Mouse (Mus musculus) heart, adult 8-10 months (tissue): ENCODE data around the gene Ssxa1. TPM values are rescaled to one million over a fixed set of nuclear protein-coding genes. Genes with fewer than 3 reads are reported as not detected.
"Not testable (repeated sequence)": the region's sequence is repeated elsewhere in the genome, so short reads cannot be mapped to it uniquely, and the experiment has no call there.

Experiments
- DNase-seq: peaks from one replicate; pipeline ENCODE4 v3.0.0; 2022; ENCODE audit warnings: low spot score
- total RNA-seq, 4 experiments: library from RNA; stranded (reverse); gene quantifications; 2 replicates each; pipeline ENCODE4 v1.2.4; 2022

The Ssxa1 gene
- total RNA-seq = not detected

DNA sequence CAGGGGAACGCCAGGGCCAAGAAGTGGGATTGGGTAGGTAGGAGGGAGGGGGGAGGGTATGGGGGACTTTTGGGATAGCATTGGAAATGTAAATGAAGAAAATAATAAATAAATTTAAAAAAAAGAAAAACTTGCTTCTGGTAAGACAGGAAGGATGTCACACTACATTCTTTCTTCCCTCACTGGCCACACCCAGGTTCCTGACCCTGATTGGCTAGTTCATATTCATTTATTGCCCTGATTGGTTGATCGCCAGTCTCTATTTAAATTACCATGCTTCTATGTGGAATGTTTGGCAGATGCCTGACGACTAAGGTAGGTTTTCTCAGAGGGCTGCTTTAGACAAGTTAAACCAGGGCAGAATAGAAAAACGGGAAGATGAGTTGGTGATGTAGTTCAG lies at the start of gene Ssxa1:
Gene Ssxa1 (plus strand): TSS at position 301 of the 400 bp plus-strand sequence.
- no peak for DNase-seq

DNA sequence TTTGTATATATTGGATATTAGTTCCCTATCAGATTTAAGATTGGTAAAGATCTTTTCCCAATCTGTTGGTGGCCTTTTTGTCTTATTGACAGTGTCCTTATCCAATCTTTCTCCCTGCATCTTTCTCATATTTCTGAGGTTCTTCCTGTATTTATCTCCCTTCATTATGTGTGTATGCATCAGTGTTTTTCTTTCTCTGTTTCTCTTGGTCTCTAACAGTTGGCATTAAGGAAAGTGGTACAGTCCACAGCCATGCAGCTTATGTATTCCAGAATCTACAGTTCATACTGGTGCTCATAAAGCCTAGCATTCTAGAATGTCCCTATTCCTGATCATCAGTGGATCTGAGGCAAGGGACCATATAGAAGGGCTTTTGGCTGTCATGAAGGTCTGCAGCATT lies 47.5 kb upstream of the Ssxa1 start, which contains the start of gene Spaca5:
Gene Spaca5 (plus strand): TSS at position 301 of the 400 bp plus-strand sequence.
- DNase-seq = no peak

DNA sequence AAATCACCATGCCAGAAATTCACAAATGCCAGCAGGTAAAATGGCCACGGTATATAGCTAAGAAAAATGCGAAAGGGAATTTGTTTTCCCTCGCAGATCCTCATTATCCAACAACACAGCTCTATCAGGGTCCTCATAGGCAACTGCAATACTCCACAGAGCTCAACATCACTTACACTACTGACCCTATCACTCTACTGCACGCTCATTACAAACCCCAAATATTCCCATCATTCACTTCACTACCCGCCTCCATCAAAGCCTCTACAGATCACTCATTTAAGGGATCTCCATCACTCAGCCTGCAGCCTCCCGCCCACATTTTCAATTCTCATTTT lies 27.0 kb upstream of the Ssxa1 start:
- DNase-seq = no peak

DNA sequence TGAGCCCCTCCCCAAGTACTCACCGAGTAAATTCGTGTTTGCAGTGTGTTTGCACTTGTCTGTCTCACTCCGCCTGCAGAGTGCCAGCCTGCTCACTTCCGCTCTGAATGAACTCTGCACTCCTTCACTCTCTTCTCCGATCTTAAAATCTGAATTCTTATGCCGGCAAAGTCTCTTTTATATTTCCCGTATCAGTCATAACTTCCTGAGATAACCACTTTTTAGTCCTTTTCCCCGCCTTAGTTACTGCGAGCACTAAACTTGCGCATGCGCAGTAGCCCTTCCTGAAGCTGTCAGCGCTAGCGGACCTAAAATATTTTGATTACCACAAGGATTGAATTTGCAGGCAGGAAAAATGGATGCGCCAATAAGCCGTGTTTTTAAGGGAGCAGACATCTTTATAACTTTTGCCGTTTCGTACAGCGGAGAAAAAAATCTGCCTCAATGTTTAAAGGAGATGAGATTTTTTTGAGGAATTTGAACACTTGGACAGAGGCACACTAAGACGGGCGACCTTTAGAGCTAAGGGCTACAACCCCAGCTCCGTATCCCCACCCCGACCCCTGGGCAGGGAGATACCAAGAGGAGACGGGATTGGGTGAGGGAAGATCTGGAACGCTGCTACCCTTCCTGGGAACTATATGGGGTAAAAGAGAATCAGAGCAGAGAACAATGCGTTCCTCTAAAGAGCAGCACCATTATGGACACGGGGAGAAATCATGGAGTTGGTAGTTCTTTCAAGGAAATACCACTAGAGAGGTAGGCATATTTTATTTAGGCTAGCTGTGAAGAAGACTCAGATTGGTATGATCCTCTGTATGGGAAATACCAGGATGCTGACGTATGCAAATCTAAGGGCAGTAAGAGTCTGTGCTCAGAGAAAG lies 26.4 kb upstream of the Ssxa1 start, which contains the start of gene Zfp300:
Gene Zfp300 (minus strand): TSS at position 545 of the 884 bp plus-strand sequence.
- DNase-seq = peak; percentile 61

DNA sequence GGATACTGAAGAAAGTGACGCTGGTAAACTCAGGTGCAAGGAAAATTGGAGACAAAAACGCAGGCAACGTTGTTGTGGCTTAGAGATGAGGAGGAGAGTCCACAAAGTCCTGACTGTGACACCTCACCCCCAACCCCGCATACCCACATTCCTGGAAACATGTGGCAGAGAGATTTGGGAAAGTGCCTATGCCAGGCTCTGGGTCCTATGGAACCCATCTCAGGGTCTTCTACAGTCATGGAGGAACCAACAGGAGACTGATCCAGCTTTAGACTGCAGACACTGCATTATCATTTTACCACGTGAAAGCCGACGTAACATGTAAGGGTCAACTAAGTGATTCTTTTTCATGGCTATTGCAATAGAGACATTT lies 25.8 kb upstream of the Ssxa1 start:
- no peak for DNase-seq

DNA sequence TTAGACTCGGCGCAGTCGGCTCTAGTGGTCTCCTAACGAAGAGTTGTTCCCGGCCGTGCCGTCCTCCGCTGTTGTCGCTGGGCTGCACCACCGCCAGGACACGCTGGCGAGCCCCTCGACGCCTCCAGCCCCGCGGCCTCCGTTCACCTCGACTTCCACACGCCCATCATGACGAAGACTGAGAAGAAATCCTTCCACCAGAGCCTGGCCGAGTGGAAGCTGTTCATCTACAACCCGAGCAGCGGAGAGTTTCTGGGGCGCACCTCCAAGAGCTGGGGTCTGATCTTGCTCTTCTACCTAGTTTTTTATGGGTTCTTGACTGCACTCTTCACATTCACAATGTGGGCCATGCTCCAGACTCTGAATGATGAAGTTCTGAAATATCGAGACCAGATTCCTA lies 31.1 kb downstream of the Ssxa1 start:
- DNase-seq = not testable (repeated sequence)

Other genes starting within 250 kb of the Ssxa1 start
- 1 to 10 TPM; 2.0 to 3.5 (median 2.3) TPM for gene Timp1, start 245.7 kb upstream of the Ssxa1 start, total RNA-seq
- gene Syn1, start 194.8 kb upstream of the Ssxa1 start, total RNA-seq = under 1 TPM; 0.19 to 0.28 (median 0.22) TPM
- gene Cfp, start 184.3 kb upstream of the Ssxa1 start, total RNA-seq = 10 to 100 TPM in 1 of 4 experiments, 1 to 10 TPM in 3; 5.2 to 22.7 (median 6.4) TPM
- gene Elk1, start 165.2 kb upstream of the Ssxa1 start, total RNA-seq = 10 to 100 TPM in 1 of 4 experiments, 1 to 10 TPM in 3; 6.6 to 10.3 (median 8.4) TPM
- 10 to 100 TPM; 37.6 to 45.1 (median 40.3) TPM for gene Uxt, start 153.8 kb upstream of the Ssxa1 start, total RNA-seq
- gene Zfp182, start 53.5 kb upstream of the Ssxa1 start, total RNA-seq = 1 to 10 TPM; 2.0 to 3.6 (median 3.2) TPM
- gene Spaca5, start 47.4 kb upstream of the Ssxa1 start, total RNA-seq = not detected
- 1 to 10 TPM in 1 of 4 experiments, under 1 TPM in 3; 0.24 to 1.1 (median 0.39) TPM for gene Zfp300, start 26.3 kb upstream of the Ssxa1 start, total RNA-seq
- not detected for gene Gm21876, start 59.8 kb downstream of the Ssxa1 start, total RNA-seq